Mouse (Mus musculus) thymus, postnatal 10 days (tissue): ENCODE measurements around the gene Lin7b.
"Not testable (repeated sequence)": the region's sequence is repeated elsewhere in the genome, so short reads cannot be mapped to it uniquely, and the experiment has no call there.

Experiments used
- DNase-seq, 2 experiments: peaks; one replicate each; pipeline ENCODE4 v3.0.0; 2021; ENCODE audit warnings: low spot score in 2 of 2

Lin7b gene

GRCm38 (mm10) chr7:45395578-45396336 is 25.4 kb upstream of the Lin7b start, which contains the start of gene Snrnp70:
Gene Snrnp70, minus strand, starts transcription at chr7:45395742.
- peak; percentile 100 for DNase-seq

GRCm38 (mm10) chr7:45395129-45395541 is 24.8 kb upstream of the Lin7b start:
- no peak for DNase-seq

DNA sequence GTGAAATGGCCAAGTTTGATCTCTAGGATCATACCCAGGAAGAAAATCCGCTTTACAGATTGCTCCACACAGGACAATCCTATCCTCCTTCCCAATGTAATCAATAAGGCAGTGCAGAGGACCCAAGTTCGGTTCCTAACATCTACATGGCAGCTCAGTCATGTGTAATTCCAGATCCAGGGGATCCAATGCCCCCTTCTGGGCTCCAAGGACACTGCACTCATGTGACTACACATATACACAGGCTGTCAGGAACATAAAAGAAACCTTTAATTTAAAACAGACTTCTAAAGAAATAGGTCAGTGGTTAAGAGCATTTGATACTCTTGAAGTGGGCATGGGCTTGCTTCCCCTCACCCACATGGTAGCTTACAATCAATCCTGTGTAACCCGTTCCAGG is 15.7 kb upstream of the Lin7b start:
- no peak for DNase-seq

- DNase-seq, result no peak
Measured at GRCm38 (mm10) chr7:45376057-45376456, 5.7 kb upstream of the Lin7b start.

- no peak for DNase-seq
Measured at GRCm38 (mm10) chr7:45374620-45375019, 4.2 kb upstream of the Lin7b start.

DNA sequence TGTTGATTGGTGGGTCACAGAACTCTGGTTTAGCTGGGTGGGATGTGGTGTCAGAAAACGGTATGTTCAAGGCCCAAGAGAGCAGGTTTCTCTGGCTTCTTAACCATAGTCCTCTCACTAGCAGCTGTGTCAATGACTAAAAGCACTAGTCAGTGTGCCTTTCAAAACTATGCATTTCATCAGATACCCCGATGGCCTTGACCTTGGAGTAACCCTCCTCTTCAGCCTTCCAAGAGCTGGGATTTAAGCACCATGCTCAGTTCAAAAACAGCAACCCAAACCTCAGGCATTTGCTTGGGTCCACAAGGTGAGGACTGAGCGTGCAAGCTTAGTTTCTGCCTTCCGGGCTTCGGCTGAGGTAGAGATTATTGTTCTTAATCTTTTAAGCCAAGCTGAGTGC is 2.0 kb upstream of the Lin7b start:
- DNase-seq, result no peak

DNA sequence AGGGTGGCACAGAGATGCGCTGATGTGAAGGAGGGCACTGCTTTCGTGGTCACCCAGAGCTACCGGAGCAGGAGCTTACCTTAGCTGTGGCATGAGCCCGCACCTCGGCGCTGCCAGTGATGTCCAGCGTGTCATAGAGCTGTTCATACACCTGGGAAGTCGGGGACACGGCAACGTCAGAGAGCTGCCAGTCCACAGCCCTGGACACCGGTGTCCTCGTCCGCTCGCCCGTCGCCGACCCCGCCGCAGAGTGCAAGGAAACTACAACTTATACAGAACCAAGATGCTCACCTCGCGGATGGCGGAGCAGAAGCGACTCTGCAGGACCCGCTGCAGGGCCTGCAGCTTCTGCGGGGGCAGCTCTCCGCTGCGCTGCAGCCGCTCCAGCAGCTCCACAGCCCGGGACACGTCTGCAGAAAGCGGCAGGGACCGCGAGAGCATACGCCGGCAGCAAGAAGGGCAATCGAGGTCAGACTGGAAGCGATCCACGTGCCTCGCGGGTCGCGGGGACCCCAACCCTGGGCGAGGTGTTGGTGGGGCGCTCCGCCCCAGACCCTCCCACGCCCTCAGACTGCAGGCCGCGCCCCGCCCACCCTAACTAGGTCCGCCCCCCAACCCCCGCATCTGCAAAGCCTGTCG is 428 bp downstream of the Lin7b start:
- no peak for DNase-seq

DNA sequence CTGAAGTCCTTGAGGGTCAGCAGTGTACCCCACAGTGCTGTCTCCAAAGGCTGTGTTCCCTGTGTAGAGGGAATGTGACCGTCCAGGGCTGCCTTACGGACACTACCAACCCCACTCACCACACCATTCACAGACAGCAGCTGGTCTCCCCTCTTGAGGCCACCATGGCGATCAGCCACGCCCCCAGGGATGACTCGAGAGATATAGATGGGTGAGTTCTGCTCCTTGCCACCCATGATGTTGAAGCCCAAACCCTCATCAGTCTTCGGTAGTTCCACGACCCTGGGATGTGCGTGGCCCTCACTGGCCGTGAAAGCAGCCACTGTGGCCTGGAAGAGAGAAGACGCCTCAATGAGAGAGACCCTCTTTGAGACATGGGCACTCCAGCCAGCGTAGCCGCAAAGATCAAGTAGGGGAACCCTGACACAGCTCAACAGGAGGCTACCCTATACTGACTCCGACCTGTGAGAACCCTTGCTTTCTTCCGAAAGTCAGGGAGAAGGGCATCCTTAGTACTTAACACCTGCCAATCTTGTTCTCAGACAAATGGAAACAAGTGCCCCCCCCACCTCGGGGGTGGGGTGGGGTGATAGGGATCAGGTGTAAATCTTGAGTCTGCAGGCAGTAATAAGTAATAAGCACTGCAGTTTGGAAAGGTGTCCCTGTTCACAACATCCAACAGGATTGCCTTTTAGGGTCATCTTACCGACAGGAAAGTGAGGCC is 1.2 kb downstream of the Lin7b start:
- DNase-seq, result no peak

DNA sequence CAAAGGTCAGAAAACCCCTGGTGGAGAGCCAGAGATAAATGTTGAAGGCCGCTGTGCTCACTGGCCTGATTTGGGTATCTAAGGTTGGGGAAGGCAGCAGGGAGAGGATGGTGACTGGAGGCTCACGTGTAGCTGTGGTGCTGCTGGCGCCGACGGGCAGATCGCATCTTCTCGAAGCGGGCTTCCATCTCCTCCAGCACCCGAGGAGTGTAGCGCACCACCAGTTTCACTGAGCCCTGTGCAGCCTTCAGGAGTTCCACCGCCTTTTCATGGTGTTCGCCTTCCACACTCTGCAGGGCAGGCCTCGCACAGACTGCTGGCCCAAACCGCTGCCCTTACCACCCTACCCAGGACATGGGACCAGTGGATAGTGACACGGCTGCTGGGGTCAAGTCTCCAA is 2.2 kb downstream of the Lin7b start:
- no peak for DNase-seq

DNA sequence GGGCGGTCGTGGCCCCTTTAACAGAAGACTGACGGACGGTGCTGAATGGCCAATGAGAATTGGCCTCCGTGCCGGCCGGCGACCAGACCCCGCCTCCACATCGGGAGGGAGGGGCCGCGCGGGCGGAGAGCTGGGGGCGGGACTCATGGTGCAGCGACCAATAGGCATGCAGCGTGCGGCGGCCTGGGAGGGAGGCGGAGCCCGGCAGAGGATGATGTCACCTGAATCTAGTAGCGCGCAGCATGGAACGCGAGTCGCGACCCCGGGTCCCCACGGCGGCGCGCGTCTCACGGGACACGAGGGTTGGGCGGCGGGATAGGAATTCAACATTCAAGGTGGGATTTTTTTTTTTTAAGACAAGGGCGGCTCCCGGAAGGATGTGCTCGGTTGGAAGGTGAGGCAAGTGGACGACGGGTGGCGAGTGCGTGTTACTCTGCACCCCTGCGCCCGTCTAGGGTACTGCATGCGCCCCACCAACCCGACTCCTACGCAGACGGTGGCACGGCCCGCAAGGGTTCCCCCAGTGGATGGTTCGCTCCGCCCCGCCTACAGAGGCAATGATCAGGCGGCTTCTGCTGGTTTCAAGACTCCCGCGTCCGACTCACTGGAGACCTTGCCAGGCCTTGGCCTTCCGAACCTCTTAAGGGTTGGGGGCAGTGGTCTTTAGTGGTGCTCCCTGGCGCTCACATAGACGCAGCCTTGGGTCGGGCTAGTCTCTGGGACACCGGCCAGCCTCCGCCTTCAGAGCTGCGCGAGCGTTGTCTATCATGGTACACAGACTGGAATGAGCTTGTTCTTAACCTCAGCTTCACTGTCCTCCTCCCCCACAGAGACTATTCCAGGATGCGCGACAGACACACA is 3.1 kb downstream of the Lin7b start:
- peak; percentile 95 to 98 for DNase-seq

DNA sequence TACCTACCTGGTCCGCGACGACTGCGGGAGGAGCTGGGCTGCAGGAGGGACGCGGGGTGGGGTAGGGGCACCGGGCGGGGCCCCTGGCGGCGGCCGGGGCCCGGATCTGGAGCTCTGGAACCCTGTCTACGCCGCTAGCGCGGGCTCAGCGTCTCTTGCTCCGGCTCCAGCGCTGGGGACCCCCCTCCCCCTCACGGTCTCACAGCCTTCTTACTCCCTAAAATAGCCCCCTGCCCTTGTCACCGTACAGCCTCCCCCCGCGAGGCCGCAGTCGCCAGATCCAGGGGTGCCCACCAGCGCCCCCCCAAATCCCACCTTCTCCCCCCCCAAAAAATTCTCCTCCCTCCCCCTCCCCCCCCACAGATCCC is 3.7 kb downstream of the Lin7b start, which contains the start of gene Ppfia3:
Gene Ppfia3 (minus strand): TSS at position 368 of the 368 bp plus-strand sequence.
- no peak for DNase-seq

- no peak for DNase-seq
Measured at GRCm38 (mm10) chr7:45365742-45366651, 4.4 kb downstream of the Lin7b start.

DNA sequence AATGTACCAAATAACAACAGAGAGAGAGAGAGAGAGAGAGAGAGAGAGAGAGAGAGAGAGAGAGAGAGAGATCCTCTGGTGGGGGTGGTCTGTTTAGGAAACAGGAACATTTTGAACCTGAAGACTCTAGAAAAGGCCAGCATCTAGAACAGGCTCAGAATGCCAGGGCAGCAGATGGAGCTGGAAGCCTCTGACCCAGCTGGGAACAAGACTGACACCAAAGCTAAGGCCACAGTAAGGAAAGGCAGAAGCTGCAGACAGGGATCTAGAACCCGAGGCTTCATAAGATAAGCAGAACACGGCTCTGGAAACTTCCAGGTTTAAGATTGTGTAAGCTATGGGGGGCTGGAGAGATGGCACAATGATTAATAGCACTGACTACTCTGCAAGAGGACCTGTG is 6.4 kb downstream of the Lin7b start:
- no peak for DNase-seq

- DNase-seq, result peak in 1 of 2 experiments; percentile 40
Measured at GRCm38 (mm10) chr7:45362801-45363200, 7.6 kb downstream of the Lin7b start.

DNA sequence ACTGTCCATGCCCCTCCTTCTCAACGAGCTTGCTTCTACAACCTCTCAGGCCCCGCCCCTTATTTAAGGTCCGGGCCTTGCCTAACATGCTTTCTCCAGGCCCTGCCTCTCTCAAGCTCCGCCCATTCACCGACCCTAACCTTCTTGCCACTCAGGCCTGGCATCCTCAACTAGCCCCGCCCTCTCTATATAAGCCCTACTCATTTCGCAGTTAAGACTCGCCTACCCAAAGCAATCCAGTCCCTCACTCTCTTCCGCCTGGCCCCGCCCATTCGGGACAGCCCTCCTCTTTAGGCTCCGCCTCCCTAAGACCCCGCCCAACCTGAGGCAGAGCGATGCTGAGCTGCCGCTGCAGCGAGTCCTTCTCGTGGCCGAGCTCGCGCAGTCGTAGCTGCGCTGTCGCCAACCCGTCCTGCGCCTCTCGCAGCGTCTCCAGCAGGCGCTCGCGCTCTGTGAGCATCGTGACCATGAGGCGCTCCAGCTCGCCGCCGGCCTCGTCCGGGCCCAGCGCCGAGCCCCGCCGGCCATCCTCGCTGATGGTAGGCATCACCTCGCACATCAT is 9.1 kb downstream of the Lin7b start:
- DNase-seq, result peak; percentile 54 to 59

- DNase-seq, result no peak
Measured at GRCm38 (mm10) chr7:45360404-45361125, 9.8 kb downstream of the Lin7b start.

DNA sequence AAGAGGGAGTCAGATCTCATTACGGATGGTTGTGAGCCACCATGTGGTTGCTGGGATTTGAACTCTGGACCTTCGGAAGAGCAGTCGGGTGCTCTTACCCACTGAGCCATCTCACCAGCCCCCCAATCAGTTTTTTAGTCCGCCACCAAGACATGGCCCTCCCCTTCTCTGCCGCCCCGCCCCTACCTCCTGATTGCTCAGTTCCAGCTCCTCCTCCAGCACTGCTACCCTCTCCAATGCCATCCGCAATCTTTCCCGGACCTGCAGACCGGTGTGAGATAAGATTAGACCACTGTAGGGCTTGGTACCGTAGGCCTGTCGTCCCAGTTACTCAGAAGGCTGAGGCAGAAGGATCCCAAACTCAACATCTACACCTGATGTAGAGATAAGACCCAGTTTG is 11.3 kb downstream of the Lin7b start:
- DNase-seq, result not testable (repeated sequence)

DNA sequence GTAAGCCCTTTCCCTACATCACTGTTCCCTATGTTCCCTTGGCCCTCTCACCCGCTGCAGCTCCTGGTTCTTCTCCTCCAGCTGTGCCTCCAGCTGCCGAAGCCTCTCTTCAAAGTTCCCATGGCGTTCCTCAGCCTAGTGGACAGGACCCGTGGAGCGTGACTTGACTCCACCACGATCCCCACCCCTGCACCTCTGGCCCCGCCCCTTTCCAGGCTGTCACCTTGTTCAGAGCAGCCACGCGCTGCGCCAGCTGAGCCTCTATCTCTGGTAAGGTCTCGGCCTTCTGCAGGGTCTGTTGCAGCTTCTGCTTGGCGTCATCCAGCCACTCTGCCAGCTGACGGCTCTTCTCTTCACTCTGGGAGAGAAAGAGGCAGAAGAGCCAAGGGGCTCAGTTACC is 14.3 kb downstream of the Lin7b start:
- DNase-seq, result no peak

- DNase-seq, result no peak
Measured at GRCm38 (mm10) chr7:45355318-45356020, 14.9 kb downstream of the Lin7b start.
